Mouse (Mus musculus) bone marrow macrophage, adult 2 months (primary cell): ENCODE data around the gene Pitpnc1.

Experiments
- CTCF ChIP-seq: IDR thresholded peaks from 2 replicates; pipeline ENCODE4 v1.5.1; 2012; ENCODE audit warnings: low read depth, mild to moderate bottlenecking, low read length, moderate library complexity
- POLR2A ChIP-seq: IDR thresholded peaks from 2 replicates; pipeline ENCODE4 v1.6.1; 2012; ENCODE audit warnings: mild to moderate bottlenecking, low read depth, low read length, borderline replicate concordance

GRCm38 (mm10) chr11:107267522-107267921, 203.0 kb downstream of the Pitpnc1 start:
- no peak for TF ChIP-seq POLR2A
- TF ChIP-seq CTCF = no peak
